Mouse (Mus musculus) hindbrain, embryonic 15.5 days (tissue): ENCODE results near the gene Gabarapl1. TPM values are rescaled to one million over a fixed set of nuclear protein-coding genes. Genes with fewer than 3 reads are reported as not detected.

Experiments
- ATAC-seq: fragments of 200-750 bp; cut with Nextera tagmentation; 2 replicates; pipeline ENCODE4 v1.8.0; 2017; ENCODE audit warnings: low read depth, moderate number of reproducible peaks, moderate TSS enrichment; ENCODE audit not compliant: low FRiP score
- H3K27ac ChIP-seq: fragments of 300-500 bp; sonication (generic); replicated peaks from 2 replicates; pipeline ENCODE4 v1.5.1; 2015; ENCODE audit warnings: mild to moderate bottlenecking, inconsistent platforms
- H3K27me3 ChIP-seq: fragments of 300-500 bp; sonication (generic); 2 replicates; pipeline ENCODE4 v1.6.1; 2015; ENCODE audit warnings: control low read depth, inconsistent platforms
- H3K36me3 ChIP-seq: fragments of 300-500 bp; sonication (generic); 2 replicates; pipeline ENCODE4 v1.6.1; 2015; ENCODE audit warnings: control low read depth, inconsistent platforms
- H3K4me1 ChIP-seq: fragments of 300-500 bp; sonication (generic); replicated peaks from 2 replicates; pipeline ENCODE4 v1.6.1; 2015; ENCODE audit warnings: control low read depth, inconsistent platforms
- H3K4me2 ChIP-seq: fragments of 300-500 bp; sonication (generic); 2 replicates; pipeline ENCODE4 v1.6.1; 2015; ENCODE audit warnings: moderate library complexity, mild to moderate bottlenecking, inconsistent platforms
- H3K4me3 ChIP-seq: fragments of 300-500 bp; sonication (generic); 2 replicates; pipeline ENCODE4 v1.5.1; 2015; ENCODE audit warnings: mild to moderate bottlenecking, inconsistent platforms
- H3K9ac ChIP-seq: fragments of 300-500 bp; sonication (generic); 2 replicates; pipeline ENCODE4 v1.6.1; 2015; ENCODE audit warnings: inconsistent platforms
- H3K9me3 ChIP-seq: fragments of 300-500 bp; sonication (generic); 2 replicates; pipeline ENCODE4 v1.6.1; 2016; ENCODE audit warnings: control low read depth, inconsistent platforms
- WGBS: fragments of 180-500 bp; shearing (Covaris S2); methylation state at CpG from one replicate; pipeline ENCODE4 v1.1.7; 2015; 5-methylcytosine and 5-hydroxymethylcytosine counted together
- polyA plus RNA-seq: library from polyadenylated mRNA; unstranded; fragments of >200 nt; fragmentation: Nextera tagmentation; extraction: Ambion mirVana; gene quantifications from 2 replicates; pipeline ENCODE4 v1.2.1, GENCODE M21; 2015

The Gabarapl1 gene
- polyA plus RNA-seq, 1 experiment from 2014 or later: 213 TPM

- Histone ChIP-seq H3K9me3 (no peaks in the 10 kb centered on the region), H3K4me2 (no peak overlapping the region), H3K4me1 (peaks cover 3% of the 10 kb centered on the region; the same call in 1 of the 2 replicates), H3K36me3 (peaks cover 40% of the 10 kb centered on the region), H3K27me3 (no peaks in the 10 kb centered on the region), H3K9ac (no peak overlapping the region), H3K27ac (no peak overlapping the region), H3K4me3 (no peak overlapping the region)
- WGBS: 89% methylated on average over 3 of the region's 3 CpGs
- no peak for ATAC-seq
These were observed 9.6 kb downstream of the Gabarapl1 start for GRCm38 (mm10) chr6:129542540-129542939.

DNA sequence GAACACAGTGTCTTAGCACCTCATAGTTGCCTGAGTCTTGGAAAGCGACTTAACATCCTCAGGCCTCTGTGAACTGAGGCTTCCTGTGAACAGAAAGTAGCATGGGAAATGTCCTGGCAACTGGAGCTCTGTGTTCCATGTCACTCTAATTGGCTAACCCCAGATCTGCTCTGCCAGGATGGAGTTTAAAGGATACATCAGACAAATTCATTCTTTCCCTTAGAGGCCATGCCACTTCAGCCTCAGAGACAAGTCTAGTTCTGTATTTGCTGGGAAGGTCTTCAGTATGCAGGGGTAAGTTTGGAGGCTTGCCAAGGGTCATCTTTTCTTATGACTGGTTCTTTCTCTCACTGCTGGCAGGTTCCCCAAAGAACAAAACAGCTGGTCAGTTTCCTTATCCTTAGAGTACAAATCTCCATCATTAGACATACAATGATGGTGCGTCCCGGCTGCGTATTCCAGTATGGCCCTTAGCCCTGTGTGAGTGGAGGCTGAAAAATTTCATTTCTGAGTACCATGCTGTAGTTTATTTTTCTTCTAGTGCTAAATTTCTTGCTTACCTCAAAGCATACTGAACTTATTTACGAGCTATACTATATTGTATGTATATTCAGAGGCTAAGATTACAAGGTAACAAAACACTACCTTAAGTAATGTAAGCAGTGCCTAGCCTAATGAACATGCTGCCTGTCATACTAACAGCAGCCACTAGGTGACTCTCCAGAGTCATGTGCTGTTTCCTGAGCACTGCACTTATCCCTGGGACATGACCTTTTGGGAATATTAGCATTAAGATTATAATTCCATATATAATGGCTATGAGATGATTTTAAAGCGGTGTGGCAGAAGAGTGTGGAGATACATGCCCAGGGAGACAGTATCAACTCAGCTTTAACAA lies 11.0 kb downstream of the Gabarapl1 start:
- Histone ChIP-seq H3K9me3 (no peaks in the 10 kb centered on the region), H3K27ac (0 out of 2 replicates have a peak overlapping the region, but pooled peaks have one; percentile 22), H3K27me3 (no peaks in the 10 kb centered on the region), H3K36me3 (peaks cover 30% of the 10 kb centered on the region), H3K9ac (no peak overlapping the region), H3K4me3 (no peak overlapping the region), H3K4me1 (peaks cover 3% of the 10 kb centered on the region; the same call in 1 of the 2 replicates), H3K4me2 (no peak overlapping the region)
- ATAC-seq: peak; percentile 88
- WGBS: 44% methylated on average over 6 of the region's 6 CpGs

- 85% methylated on average over 2 of the region's 2 CpGs for WGBS
- no peak overlapping the region for H3K9ac ChIP-seq
- H3K27ac ChIP-seq: no peak overlapping the region
- no peak for ATAC-seq
- H3K27me3 ChIP-seq: no peaks in the 10 kb centered on the region
- no peaks in the 10 kb centered on the region for H3K36me3 ChIP-seq
- H3K4me3 ChIP-seq: no peak overlapping the region
- H3K9me3 ChIP-seq: no peaks in the 10 kb centered on the region
- peaks cover 3% of the 10 kb centered on the region; the same call in 1 of the 2 replicates for H3K4me1 ChIP-seq
- H3K4me2 ChIP-seq: no peak overlapping the region
These were observed 14.3 kb downstream of the Gabarapl1 start for GRCm38 (mm10) chr6:129547277-129547676.

GRCm38 (mm10) chr6:129548009-129548408 lies 15.0 kb downstream of the Gabarapl1 start:
- Histone ChIP-seq H3K27me3 (no peaks in the 10 kb centered on the region), H3K9me3 (no peaks in the 10 kb centered on the region), H3K36me3 (no peaks in the 10 kb centered on the region), H3K4me1 (peaks cover 3% of the 10 kb centered on the region; the same call in 1 of the 2 replicates), H3K4me3 (no peak overlapping the region), H3K4me2 (no peak overlapping the region), H3K9ac (no peak overlapping the region), H3K27ac (no peak overlapping the region)
- 80% methylated on average over 3 of the region's 3 CpGs for WGBS
- no peak for ATAC-seq

DNA sequence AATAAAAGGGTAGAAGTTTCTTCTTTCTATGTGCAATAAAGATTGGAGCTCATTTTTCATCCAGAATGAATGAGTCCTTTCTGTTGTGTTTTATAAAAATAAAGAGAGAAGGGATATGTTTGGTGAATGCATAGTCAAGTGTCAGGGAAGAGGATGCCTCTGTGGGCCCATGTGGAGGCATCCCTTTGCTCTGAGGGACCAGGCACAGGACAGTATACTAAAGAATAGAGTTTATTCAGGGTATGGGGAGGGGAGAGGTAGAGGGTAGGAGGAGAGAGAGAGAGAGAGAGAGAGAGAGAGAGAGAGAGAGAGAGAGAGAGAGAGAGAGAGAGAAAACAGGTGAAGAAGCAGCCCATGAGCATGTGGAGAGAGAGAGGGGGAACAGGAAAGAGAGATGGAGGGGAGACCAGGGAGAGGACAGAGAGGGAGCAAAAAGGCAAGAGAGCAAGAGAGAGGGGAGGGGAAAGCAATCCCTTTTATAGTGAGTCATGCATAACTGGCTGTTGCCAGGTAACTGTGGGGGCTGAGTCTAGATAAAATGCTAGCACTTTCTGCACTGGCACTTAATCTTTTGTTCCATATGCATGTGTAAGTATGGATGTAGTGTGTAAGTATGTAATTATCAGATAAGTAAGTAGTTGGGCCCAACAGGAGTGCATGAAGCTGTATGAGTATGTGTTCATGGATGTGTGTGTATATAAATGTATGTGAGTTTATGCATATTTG lies 24.5 kb downstream of the Gabarapl1 start:
- Histone ChIP-seq H3K36me3 (no peaks in the 10 kb centered on the region), H3K9ac (no peak overlapping the region), H3K9me3 (no peaks in the 10 kb centered on the region), H3K27me3 (no peaks in the 10 kb centered on the region), H3K27ac (no peak overlapping the region), H3K4me2 (no peak overlapping the region), H3K4me1 (0 out of 2 replicates have a peak, but pooled peaks cover 3% of the 10 kb centered on the region), H3K4me3 (no peak overlapping the region)
- ATAC-seq: peak; percentile 54; the same call in 1 of the 2 replicates

DNA sequence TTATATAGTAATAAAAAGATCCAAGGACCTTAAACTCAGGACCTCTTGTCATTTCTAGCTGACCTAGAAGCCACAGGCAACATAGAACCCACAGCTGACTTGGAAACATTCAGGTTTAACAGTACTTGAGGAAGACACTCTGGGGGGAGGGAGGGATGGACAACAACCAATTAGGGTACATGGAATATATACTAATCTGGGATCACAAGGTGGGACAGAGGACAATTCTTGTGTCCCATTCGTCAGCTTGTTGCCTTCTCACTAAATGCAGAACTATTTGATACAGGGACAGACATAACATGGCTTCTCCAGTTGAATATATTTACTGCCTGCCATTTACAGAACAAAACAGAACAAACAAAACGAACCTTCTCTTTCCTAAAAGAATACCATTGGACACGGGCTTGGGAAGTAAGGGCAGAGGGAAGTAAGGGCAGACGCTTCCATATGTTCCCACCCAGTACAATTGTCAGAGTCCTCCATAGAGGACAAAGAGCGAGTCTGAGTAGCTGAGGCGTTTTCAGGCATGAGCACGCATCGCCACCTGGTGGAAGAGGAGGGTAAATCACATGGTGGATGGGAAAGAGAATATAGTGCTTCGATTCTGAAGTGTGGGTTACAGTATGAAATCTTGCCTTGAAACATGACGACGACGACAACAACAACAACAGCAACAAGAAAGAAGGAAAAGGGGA lies 26.1 kb downstream of the Gabarapl1 start:
- H3K9me3 ChIP-seq: no peaks in the 10 kb centered on the region

DNA sequence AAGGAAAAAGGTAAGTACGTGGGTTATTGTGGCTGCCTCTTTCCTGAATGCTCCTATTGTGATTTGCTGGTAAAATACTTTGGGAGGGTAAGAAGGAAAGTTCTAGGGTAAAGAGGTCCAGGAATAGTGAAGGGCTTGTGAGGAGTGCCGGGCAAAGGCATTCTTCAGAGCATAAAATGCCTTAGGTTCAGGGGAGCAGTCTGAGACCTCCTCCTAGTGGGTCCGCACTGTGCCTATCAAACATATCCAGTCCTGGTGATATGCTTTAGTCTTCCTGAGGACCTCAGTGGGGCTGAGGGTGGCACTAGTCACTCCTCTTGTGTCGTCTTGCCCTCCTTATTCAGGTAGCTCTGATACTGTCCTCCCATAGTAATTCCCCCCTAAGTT lies 26.7 kb downstream of the Gabarapl1 start:
- peak; percentile 20; the same call in 1 of the 2 replicates for ATAC-seq
- no peak overlapping the region for H3K4me3 ChIP-seq
- H3K27me3 ChIP-seq: no peaks in the 10 kb centered on the region
- H3K9me3 ChIP-seq: no peaks in the 10 kb centered on the region
- peak overlapping the region; percentile 32; the same call in 1 of the 2 replicates for H3K4me2 ChIP-seq
- H3K9ac ChIP-seq: no peak overlapping the region
- H3K27ac ChIP-seq: no peak overlapping the region
- no peaks in the 10 kb centered on the region for H3K36me3 ChIP-seq
- H3K4me1 ChIP-seq: 0 out of 2 replicates have a peak, but pooled peaks cover 3% of the 10 kb centered on the region
- 61% methylated on average over 4 of the region's 4 CpGs for WGBS

More for the DNA sequence above, 26.1 kb downstream of the Gabarapl1 start:
- Histone ChIP-seq H3K27me3 (no peaks in the 10 kb centered on the region), H3K27ac (no peak overlapping the region), H3K9ac (no peak overlapping the region), H3K4me3 (no peak overlapping the region), H3K4me1 (0 out of 2 replicates have a peak, but pooled peaks cover 3% of the 10 kb centered on the region), H3K36me3 (no peaks in the 10 kb centered on the region), H3K4me2 (peak overlapping the region; percentile 32; the same call in 1 of the 2 replicates)
- peak; percentile 91 for ATAC-seq
- 20% methylated on average over 12 of the region's 12 CpGs for WGBS

- Histone ChIP-seq H3K9me3 (no peaks in the 10 kb centered on the region), H3K27me3 (no peaks in the 10 kb centered on the region), H3K27ac (no peak overlapping the region), H3K36me3 (no peaks in the 10 kb centered on the region), H3K9ac (no peak overlapping the region), H3K4me1 (no peaks in the 10 kb centered on the region), H3K4me2 (no peak overlapping the region), H3K4me3 (no peak overlapping the region)
- ATAC-seq: no peak
- WGBS: 87% methylated on average over 2 of the region's 2 CpGs
These were observed 32.3 kb downstream of the Gabarapl1 start for GRCm38 (mm10) chr6:129565257-129565656.

GRCm38 (mm10) chr6:129575315-129575714 lies 42.4 kb downstream of the Gabarapl1 start:
- Histone ChIP-seq H3K4me2 (no peak overlapping the region), H3K4me1 (no peaks in the 10 kb centered on the region), H3K27ac (no peak overlapping the region), H3K9me3 (no peaks in the 10 kb centered on the region), H3K9ac (no peak overlapping the region), H3K36me3 (no peaks in the 10 kb centered on the region), H3K4me3 (no peak overlapping the region), H3K27me3 (no peaks in the 10 kb centered on the region)
- no peak for ATAC-seq
- 57% methylated on average over 2 of the region's 2 CpGs for WGBS

GRCm38 (mm10) chr6:129577605-129578004 lies 44.6 kb downstream of the Gabarapl1 start, which contains the start of gene Klre1:
Gene Klre1, plus strand, starts transcription at chr6:129577905.
- WGBS: 92% methylated on average over 8 of the region's 8 CpGs
- Histone ChIP-seq H3K4me1 (no peaks in the 10 kb centered on the region), H3K27me3 (no peaks in the 10 kb centered on the region), H3K36me3 (no peaks in the 10 kb centered on the region), H3K9me3 (no peaks in the 10 kb centered on the region), H3K9ac (no peak within 1 kb of the TSS), H3K4me2 (no peak within 1 kb of the TSS), H3K4me3 (no peak within 1 kb of the TSS), H3K27ac (no peak within 1 kb of the TSS)
- ATAC-seq: no peak

DNA sequence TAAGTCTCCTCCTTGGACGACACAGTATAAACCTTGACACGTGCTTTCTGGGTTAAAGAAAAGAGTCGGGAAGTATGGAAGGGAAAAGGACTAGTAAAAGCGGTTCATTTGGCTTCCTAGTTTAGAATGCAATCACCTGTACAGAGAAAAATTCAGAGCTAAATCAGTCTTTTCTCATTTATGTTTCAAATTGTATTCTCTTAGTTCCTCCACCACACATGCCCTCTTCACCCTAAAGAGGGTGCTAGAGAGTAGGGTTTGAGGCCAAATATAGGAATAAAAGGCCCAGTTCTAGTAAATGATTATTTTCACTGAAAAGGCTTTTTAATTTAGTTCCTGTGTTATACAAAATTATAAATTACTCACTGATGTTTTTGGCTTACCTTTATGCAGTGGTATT lies 48.3 kb downstream of the Gabarapl1 start:
- Histone ChIP-seq H3K4me2 (no peak overlapping the region), H3K9me3 (no peaks in the 10 kb centered on the region), H3K36me3 (no peaks in the 10 kb centered on the region), H3K27me3 (no peaks in the 10 kb centered on the region), H3K4me1 (no peaks in the 10 kb centered on the region), H3K4me3 (no peak overlapping the region), H3K9ac (no peak overlapping the region), H3K27ac (no peak overlapping the region)
- ATAC-seq: no peak
- WGBS: 63% methylated on average over 4 of the region's 4 CpGs
